Mouse (Mus musculus) stomach, postnatal 0 days (tissue): ENCODE results near the gene Grb10. TPM values are rescaled to one million over a fixed set of nuclear protein-coding genes. Genes with fewer than 3 reads are reported as not detected.

ENCODE experiments used
- ATAC-seq: fragments of 200-750 bp; cut with Nextera tagmentation; 2 replicates; pipeline ENCODE4 v1.8.0; 2017; ENCODE audit not compliant: low FRiP score, low TSS enrichment
- DNase-seq: peaks from one replicate; pipeline ENCODE4 v3.0.0-alpha.2; 2016; ENCODE audit warnings: low spot score
- H3K27ac ChIP-seq: fragments of 300-500 bp; sonication (generic); replicated peaks from 2 replicates; pipeline ENCODE4 v1.5.1; 2014; ENCODE audit warnings: mild to moderate bottlenecking, control low read depth
- H3K27me3 ChIP-seq: fragments of 300-500 bp; sonication (generic); 2 replicates; pipeline ENCODE4 v1.6.1; 2014; ENCODE audit warnings: low read length; ENCODE audit not compliant: control insufficient read depth, insufficient read depth
- H3K36me3 ChIP-seq: fragments of 300-500 bp; sonication (generic); 2 replicates; pipeline ENCODE4 v1.6.1; 2014; ENCODE audit warnings: low read length, mixed read lengths; ENCODE audit not compliant: control insufficient read depth, insufficient read depth
- H3K4me1 ChIP-seq: fragments of 300-500 bp; sonication (generic); replicated peaks from 2 replicates; pipeline ENCODE4 v1.6.1; 2014; ENCODE audit warnings: antibody characterized with exemption; ENCODE audit not compliant: control insufficient read depth, insufficient read depth
- H3K4me2 ChIP-seq: fragments of 300-500 bp; sonication (generic); replicated peaks from 2 replicates; pipeline ENCODE4 v1.6.1; 2014; ENCODE audit warnings: low read depth, mild to moderate bottlenecking, control low read depth, moderate library complexity
- H3K4me3 ChIP-seq: fragments of 300-500 bp; sonication (generic); 2 replicates; pipeline ENCODE4 v1.5.1; 2014; ENCODE audit warnings: low read depth, low read length, control low read depth
- H3K9ac ChIP-seq: fragments of 300-500 bp; sonication (generic); 2 replicates; pipeline ENCODE4 v1.6.1; 2014; ENCODE audit warnings: mild to moderate bottlenecking, low read length, control low read depth, mixed read lengths
- H3K9me3 ChIP-seq: fragments of 300-500 bp; sonication (generic); 2 replicates; pipeline ENCODE4 v1.6.1; 2016; ENCODE audit warnings: low read length; ENCODE audit not compliant: control insufficient read depth
- CTCF ChIP-seq: IDR thresholded peaks from 2 replicates; pipeline ENCODE4 v1.5.1; 2016; ENCODE audit warnings: antibody characterized with exemption, low read depth, mild to moderate bottlenecking, moderate library complexity
- EP300 ChIP-seq: optimal IDR thresholded peaks from 2 replicates; pipeline ENCODE3; 2016; ENCODE audit warnings: antibody characterized with exemption
- WGBS: fragments of 180-500 bp; shearing (Covaris S2); extraction: QIAGEN DNeasy Blood & Tissue Kit; methylation state at CpG from one replicate; pipeline ENCODE4 v1.1.7; 2014; 5-methylcytosine and 5-hydroxymethylcytosine counted together
- polyA plus RNA-seq: library from polyadenylated mRNA; unstranded; fragments of >200 nt; fragmentation: Nextera tagmentation; extraction: Ambion mirVana; gene quantifications from 2 replicates; pipeline ENCODE4 v1.2.1, GENCODE M21; 2015

Gene Grb10
- polyA plus RNA-seq, 1 experiment from 2014 or later: 64.7 TPM

DNA sequence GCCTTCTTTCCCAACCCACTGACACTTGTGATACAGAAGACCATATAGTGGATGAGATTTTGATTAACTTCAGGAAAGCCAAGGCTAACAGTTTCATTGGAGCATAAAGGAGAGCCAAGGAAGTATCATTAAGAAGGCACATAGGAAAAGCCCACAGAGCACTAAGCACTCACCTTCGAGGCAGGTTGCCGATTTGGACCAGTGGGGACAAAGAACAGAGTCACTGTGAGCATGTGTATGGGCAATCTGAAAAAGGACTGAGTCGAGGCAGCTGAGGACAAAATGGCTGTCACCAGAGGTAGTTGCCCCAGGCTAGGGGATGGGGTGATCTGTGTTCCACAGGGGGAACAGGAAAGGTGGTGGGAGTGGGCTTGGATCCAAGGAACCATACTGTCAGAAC lies 140.0 kb downstream of the Grb10 start:
- no peaks in the 10 kb centered on the region for H3K27me3 ChIP-seq
- TF ChIP-seq EP300: no peak
- TF ChIP-seq CTCF: no peak
- WGBS: 89% methylated on average over 3 of the region's 3 CpGs
- no peaks in the 10 kb centered on the region for H3K9me3 ChIP-seq
- ATAC-seq (no peak), DNase-seq (no peak)
- no peak overlapping the region for H3K4me2 ChIP-seq
- H3K36me3 ChIP-seq: no peaks in the 10 kb centered on the region
- H3K9ac ChIP-seq: no peak overlapping the region
- peak overlapping the region; percentile 75 for H3K27ac ChIP-seq
- H3K4me3 ChIP-seq: no peak overlapping the region
- H3K4me1 ChIP-seq: no peaks in the 10 kb centered on the region

DNA sequence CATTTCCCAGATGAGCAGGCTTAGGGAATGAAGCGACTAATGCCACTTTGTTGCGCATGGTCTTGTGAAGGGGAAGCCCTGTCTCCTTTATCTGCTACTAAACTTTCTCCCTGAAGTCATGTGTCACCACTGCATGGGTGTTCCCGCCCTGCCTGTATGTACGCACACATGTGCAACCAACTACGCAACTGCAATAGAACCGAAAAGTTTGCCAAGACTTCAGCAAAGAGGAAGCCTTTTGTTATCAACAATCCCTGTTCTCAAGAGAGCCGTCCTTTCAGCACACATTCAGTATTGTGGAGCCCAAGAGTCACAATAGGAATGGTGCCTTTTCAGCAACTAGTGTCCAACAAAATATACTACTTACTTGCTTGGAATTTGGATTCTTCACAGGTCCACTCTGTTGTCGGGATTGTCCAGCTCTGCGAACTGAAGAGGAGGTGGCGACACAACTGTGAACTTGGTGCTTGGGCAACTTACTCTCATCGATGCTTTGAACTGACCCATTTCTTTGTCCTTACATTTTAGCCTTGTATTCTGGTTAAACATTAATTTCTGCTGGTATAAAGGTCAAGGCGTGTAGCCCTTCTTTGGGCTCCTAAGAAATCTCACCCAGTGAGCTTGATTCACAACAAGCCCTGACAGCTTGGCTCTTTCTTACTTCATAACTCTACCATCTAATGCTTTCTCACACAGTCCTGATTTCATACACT lies 140.7 kb downstream of the Grb10 start, which contains the start of gene Ddc:
Ddc (minus strand) TSS at position 500 of the 713 bp plus-strand sequence.
- Histone ChIP-seq H3K9ac (no peak within 1 kb of the TSS), H3K27me3 (no peaks in the 10 kb centered on the region), H3K4me3 (no peak within 1 kb of the TSS; the same call in 1 of the 2 replicates), H3K9me3 (no peaks in the 10 kb centered on the region), H3K4me1 (no peaks in the 10 kb centered on the region), H3K36me3 (no peaks in the 10 kb centered on the region), H3K27ac (peak within 1 kb of the TSS; percentile 75), H3K4me2 (peak within 1 kb of the TSS; percentile 26)
- WGBS: 56% methylated on average over 12 of the region's 12 CpGs
- no peak for TF ChIP-seq EP300
- no peak for TF ChIP-seq CTCF
- DNase-seq (peak; percentile 65), ATAC-seq (peak; percentile 93)

DNA sequence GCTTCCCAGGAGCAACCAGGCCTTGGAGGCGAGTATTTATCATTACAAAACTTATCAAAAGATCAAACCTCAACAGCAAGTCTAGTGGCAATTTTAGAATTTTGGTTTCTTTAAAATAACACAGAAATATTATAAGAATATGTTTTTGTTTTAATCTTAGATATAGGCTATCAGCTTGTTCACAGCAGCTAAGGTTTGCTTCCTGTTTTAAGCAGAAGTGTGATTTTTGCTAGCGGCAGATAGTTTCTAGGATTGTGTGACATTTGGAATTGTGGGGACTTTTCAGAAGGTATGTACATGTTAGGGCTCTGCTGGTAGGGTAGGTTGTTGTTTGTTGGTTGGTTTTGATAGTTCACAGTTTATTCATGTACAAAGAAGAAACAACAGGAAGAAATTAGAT lies 143.0 kb downstream of the Grb10 start:
- no peaks in the 10 kb centered on the region for H3K4me1 ChIP-seq
- ATAC-seq (no peak), DNase-seq (no peak)
- H3K9ac ChIP-seq: no peak overlapping the region
- 80% methylated on average over 2 of the region's 2 CpGs for WGBS
- no peak overlapping the region for H3K27ac ChIP-seq
- H3K4me3 ChIP-seq: no peak overlapping the region
- H3K9me3 ChIP-seq: no peaks in the 10 kb centered on the region
- no peak overlapping the region for H3K4me2 ChIP-seq
- H3K36me3 ChIP-seq: no peaks in the 10 kb centered on the region
- no peak for TF ChIP-seq CTCF
- no peak for TF ChIP-seq EP300
- no peaks in the 10 kb centered on the region for H3K27me3 ChIP-seq

DNA sequence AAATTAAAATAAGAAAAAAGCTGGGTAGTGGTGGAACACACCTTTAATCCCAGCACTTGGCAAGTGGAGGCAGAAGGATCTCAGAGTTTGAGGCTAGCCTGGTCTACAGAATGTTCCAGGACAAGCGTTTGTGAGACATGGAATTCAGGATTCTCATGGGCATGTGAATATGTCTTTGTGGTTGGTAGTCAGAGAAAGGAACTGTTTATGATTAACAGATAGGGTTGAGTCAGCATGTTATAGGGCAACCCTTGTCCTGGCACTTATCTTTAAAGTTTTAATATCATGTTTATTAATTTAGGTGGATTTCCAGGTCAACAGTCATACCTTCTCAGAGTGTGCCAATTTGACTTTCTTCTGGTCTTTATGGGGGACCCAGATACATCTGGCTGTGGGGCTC lies 144.7 kb downstream of the Grb10 start:
- no peak overlapping the region for H3K4me3 ChIP-seq
- H3K9me3 ChIP-seq: no peaks in the 10 kb centered on the region
- H3K4me2 ChIP-seq: no peak overlapping the region
- H3K4me1 ChIP-seq: no peaks in the 10 kb centered on the region
- H3K27me3 ChIP-seq: no peaks in the 10 kb centered on the region
- no peak overlapping the region for H3K27ac ChIP-seq
- H3K36me3 ChIP-seq: no peaks in the 10 kb centered on the region
- WGBS: 65% methylated on average over 1 of the region's 1 CpGs
- no peak overlapping the region for H3K9ac ChIP-seq
- no peak for ATAC-seq
- no peak for DNase-seq
- TF ChIP-seq CTCF: no peak
- TF ChIP-seq EP300: no peak

DNA sequence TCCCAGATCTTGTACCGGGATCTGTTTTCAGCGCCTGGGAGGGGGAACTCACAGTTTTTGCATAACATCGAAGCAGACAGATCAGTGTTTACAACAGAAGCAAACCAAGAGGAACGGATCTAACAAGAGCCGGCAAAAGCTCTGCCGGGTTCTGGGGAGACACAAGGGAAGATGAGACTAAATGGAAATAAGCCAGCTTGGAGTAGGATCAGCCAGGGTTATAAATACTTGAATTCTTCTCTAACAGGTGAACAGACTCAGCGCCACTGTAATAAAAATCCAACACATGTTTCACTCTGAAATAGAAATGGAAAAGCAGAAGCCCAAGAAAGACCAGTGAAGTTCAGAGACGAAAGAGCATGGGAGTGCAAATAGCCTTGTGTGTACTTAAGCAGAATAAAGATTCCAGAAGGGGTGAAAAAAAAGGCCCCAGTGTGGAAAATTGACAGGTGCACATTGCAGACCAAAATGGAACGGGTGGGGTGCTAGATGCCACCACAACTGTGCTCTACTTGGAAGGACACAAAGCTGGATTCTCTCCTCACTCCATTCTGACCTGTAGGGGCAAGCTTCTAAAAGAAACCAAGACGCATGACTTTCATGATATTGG lies 145.4 kb downstream of the Grb10 start:
- Histone ChIP-seq H3K4me3 (no peak overlapping the region), H3K27me3 (no peaks in the 10 kb centered on the region), H3K9ac (no peak overlapping the region), H3K9me3 (no peaks in the 10 kb centered on the region), H3K36me3 (no peaks in the 10 kb centered on the region), H3K4me1 (no peaks in the 10 kb centered on the region), H3K4me2 (peak overlapping the region; percentile 21; the same call in 1 of the 2 replicates), H3K27ac (no peak overlapping the region)
- ATAC-seq (no peak), DNase-seq (no peak)
- 0 out of 2 replicates have a peak, but pooled peaks have one; percentile 21 for TF ChIP-seq CTCF
- TF ChIP-seq EP300: no peak
- WGBS: 16% methylated on average over 10 of the region's 10 CpGs

DNA sequence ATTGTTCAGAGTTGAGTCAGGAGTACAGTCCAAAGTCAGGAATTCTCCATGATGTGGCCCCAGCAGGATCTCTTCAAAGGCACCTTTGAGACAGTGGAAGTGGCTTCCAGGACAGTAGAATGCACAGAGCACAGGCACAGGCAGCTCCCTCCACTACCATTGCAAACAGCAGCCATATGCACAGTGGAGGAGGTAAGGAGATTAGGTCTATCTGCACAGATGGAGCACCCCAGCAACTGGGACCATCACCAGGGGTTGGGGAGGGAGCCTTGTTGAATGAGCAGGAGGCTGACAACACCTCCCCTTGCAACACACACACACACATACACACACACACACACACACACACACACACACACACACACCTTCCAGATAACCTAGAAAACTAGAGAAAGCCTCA lies 146.7 kb downstream of the Grb10 start:
- Histone ChIP-seq H3K27ac (no peak overlapping the region), H3K9me3 (no peaks in the 10 kb centered on the region), H3K36me3 (no peaks in the 10 kb centered on the region), H3K4me1 (no peaks in the 10 kb centered on the region), H3K4me3 (no peak overlapping the region), H3K9ac (no peak overlapping the region), H3K27me3 (no peaks in the 10 kb centered on the region), H3K4me2 (no peak overlapping the region)
- ATAC-seq (no peak), DNase-seq (no peak)
- no peak for TF ChIP-seq CTCF
- TF ChIP-seq EP300: no peak
